Mouse (Mus musculus): Measurements from ENCODE around the gene Tex16. TPM values are rescaled to one million over a fixed set of nuclear protein-coding genes. Genes with fewer than 3 reads are reported as not detected.

Gene Tex16
- not detected in 2 replicates for polyA plus RNA-seq (2012; ENCODE audit: insufficient read depth, insufficient read length, low replicate concordance, missing spikeins)

DNA sequence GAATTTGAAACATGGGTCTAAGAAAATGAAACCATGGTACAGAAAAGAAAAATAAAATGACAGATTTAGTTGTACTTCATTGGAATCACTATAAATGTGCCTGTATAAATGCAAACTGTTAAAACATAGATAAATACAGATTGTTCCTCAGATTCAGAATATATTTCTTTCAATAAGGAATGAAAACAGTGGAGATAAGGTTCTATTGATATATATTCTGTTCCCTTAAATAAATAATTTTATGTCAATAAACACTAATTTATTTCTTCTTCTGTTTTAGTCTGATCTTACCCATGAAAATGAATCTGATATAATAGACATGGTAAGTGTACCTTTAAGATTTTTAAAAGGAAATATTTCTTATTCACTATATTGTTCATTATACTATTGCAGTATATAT, at the start of gene Tex16:
Gene Tex16, plus strand, starts transcription at position 301 of the 400 bp plus-strand sequence.
- no peak within 1 kb of the TSS for H3K4me3 ChIP-seq (ENCODE audit: insufficient read depth, low read depth, low read length)
- H3K4me1 ChIP-seq (ENCODE audit: control insufficient read depth, insufficient read depth, low read length): no peaks in the 10 kb centered on the region
- H3K27ac ChIP-seq (ENCODE audit: insufficient read depth, low read depth, low read length): no peak within 1 kb of the TSS
- TF ChIP-seq POLR2A (IDR thresholded peaks at IDR 0.05; ENCODE audit: insufficient read depth, low read depth, low read length) (no peak), CTCF (IDR thresholded peaks at IDR 0.05; ENCODE audit: insufficient read depth, low read depth, low read length) (no peak)

GRCm38 (mm10) chrX:111999661-112000060, 11.1 kb upstream of the Tex16 start:
- H3K4me3 ChIP-seq (ENCODE audit: insufficient read depth, low read depth, low read length): no peak overlapping the region
- no peak for TF ChIP-seq CTCF (IDR thresholded peaks at IDR 0.05; ENCODE audit: insufficient read depth, low read depth, low read length)
- no peak for TF ChIP-seq POLR2A (IDR thresholded peaks at IDR 0.05; ENCODE audit: insufficient read depth, low read depth, low read length)
- WGBS: 44% methylated on average over 1 of the region's 1 CpGs
- H3K27ac ChIP-seq (ENCODE audit: insufficient read depth, low read depth, low read length): no peak overlapping the region
- H3K4me1 ChIP-seq (ENCODE audit: control insufficient read depth, insufficient read depth, low read length): no peaks in the 10 kb centered on the region

Other genes with a start within 250 kb of the Tex16 start
- gene Gm45194, start 119.6 kb upstream of the Tex16 start, polyA plus RNA-seq (2012; ENCODE audit: insufficient read depth, insufficient read length, low replicate concordance, missing spikeins): not detected in 2 replicates
- not detected in 2 replicates for gene 4933403O08Rik, start 228.0 kb downstream of the Tex16 start, polyA plus RNA-seq (2012; ENCODE audit: insufficient read depth, insufficient read length, low replicate concordance, missing spikeins)

Measured in olfactory bulb, adult 2 months (tissue).